Mouse (Mus musculus): Measurements from ENCODE around the gene Cacna1c. TPM values are rescaled to one million over a fixed set of nuclear protein-coding genes. Genes with fewer than 3 reads are reported as not detected.
A peak's percentile ranks its signal among the peaks of the same experiment; 100 is the strongest.

The Cacna1c gene
- polyA plus RNA-seq (2021), result 2.1 TPM

DNA sequence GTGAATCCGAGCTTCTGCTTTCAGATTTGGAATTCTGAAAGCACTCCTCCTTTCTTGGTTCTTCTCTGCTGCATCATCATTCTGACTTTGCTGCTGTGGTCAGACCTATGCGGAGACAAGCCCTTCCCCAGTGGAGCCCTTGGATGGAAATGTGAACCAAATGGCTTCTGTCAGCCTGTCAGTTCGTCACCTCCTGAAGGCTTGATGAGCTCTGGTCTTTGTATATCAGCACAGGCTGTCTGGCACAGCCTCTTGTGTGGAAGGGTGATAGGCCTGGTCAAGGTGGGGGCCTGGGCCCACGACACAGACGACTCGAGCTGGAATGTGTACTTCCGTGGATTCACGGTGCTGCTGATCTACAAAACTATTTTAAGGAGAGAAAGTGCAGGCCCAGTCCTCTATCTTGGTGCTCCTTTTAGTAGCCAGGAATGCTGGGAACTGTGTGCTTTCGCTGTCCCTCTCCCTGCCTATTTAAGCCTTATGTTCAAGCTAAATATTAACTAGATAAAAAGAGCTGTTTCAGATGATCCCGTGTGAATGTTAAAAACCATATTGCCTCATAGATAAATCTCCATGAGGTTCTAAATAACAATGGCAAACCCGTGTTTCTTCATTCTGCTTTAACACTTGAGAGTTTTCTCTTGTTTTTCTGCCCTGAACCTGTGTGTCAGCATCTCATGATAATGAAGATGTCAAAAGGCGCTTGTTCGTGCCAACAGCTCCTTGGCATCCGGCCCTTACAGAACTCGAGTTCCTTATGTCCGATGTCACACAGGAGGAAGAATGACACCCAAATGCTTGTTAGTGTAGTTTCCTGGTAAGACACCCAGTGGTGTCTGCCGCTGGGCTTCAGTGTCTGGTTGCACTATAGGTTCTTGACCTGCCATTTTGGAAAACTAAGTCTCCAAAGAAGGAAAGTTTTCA is at the start of gene Cacna1c:
Gene Cacna1c, minus strand, starts transcription at position 37 of the 924 bp plus-strand sequence.
- TF ChIP-seq CTCF (IDR thresholded peaks at IDR 0.05), result no peak
- no peak for ATAC-seq

DNA sequence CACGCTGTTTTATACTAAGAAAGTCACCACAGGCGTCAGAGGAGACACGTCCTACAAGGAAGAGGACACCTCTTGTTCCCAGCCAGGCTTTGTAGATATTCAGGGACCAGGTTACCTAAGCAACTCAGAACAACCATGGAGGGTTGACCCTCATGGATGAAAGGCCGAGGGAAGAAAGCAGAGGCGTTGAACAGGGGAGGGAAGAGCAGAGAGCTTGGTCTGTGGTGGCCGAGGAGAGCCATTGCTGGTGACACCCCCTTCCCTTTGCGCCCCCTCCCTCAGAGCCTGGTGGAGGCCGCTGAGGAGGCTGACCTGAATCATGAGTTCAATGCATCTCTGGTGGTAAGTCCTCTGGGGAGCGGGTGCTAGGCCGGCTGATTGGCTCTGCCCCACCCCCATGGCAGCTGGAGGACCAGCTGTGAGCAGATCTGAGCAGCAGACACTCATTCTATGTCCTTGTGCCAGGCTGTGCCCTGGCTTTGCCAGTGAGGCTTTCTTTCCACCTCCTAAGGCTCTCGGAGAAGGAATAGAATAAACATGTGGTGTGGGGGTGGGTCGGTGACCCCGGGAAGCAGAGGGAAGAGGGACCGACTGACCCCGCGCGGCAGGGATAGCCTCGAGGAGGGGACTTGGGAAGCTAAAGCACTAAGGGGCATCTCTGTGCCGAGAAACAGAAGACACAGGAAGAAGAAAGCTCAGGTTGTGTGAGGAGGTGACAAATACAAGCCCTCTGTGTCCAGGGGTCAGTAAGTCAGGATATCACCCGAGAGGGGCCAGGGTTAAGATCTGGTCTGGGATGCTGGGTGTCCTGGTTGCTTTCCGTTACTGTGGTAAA is 44.9 kb upstream of the Cacna1c start:
- in situ Hi-C loops (cut with MboI; ENCODE audit: low pct_unique_long_range_greater_than_20kb), result no loop called here

More for the DNA sequence above, at the start of gene Cacna1c:
- CTCF ChIA-PET, result no interaction called here
- POLR2A ChIA-PET, result interaction anchor here (1.2 kb wide), 1 partner anchor 9 kb away, joined by 4 read pairs; no protein-coding TSS in a partner anchor
- no peak for DNase-seq (ENCODE audit: low read depth, low spot score)
- in situ Hi-C loops (cut with MboI; ENCODE audit: low pct_unique_long_range_greater_than_20kb), result no loop called here
- no peaks in the 10 kb centered on the region for H3K27me3 ChIP-seq

DNA sequence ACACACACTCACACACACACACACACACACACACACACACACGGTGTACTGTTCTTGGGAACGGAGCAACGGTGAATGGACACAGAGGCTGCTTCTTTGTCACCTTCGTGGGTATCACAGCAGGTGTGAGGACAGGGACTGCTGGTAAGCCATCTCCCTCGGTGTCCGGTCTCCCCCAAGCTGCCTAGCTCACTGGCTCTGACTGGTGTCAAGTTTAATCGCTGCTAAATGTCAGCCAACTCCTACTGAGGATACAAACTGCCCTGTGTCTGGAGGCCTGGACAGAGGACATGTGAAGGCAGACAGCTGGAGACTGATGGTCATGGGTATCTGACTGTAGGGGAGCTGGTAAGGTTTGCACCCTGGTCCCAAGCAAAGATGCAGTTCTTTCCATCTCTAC is 44.0 kb upstream of the Cacna1c start:
- in situ Hi-C loops (cut with MboI; ENCODE audit: low pct_unique_long_range_greater_than_20kb), result no loop called here
- ChIA-PET POLR2A (no interaction called here), CTCF (no interaction called here)
- ATAC-seq (no peak), DNase-seq (ENCODE audit: low read depth, low spot score) (no peak)
- no peaks in the 10 kb centered on the region for H3K27me3 ChIP-seq
- no peak for TF ChIP-seq CTCF (IDR thresholded peaks at IDR 0.05)

More for the DNA sequence above, 44.9 kb upstream of the Cacna1c start:
- POLR2A ChIA-PET, result no interaction called here
- CTCF ChIA-PET, result no interaction called here
- H3K27me3 ChIP-seq, result no peaks in the 10 kb centered on the region
- ATAC-seq (no peak), DNase-seq (ENCODE audit: low read depth, low spot score) (no peak)
- TF ChIP-seq CTCF (IDR thresholded peaks at IDR 0.05), result no peak

DNA sequence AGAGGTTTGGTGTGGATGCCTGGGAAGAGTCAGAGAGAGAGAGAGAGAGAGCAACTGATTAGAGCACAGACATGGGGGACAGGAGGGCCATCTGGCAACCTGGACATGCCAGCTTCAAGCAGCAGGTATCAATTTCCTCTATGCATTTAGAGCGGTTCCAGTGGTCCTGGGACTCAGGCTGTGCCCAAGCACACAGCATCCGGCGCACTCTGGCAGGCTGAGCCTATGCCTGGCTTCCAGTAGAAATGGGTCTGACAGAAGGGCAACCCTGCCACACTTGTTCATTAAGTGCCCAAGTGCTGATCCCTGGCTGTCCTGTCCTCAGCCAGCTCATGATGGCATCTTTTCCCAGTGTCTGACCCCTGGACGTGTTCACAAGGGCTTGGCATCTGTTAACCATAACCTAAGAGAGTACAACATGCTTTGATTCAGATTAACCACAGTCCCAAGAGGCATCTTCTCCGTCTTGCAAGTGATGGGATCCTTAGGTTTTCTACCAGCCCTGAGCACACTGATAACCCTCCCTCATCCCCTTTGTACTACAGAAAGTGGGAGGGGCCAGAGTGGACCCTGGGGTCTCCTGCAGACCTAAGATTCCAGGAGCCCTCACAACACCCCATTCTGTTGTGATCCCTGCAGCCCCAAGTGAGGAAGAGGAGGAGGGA is 43.3 kb upstream of the Cacna1c start:
- no peak for ATAC-seq
- no peaks in the 10 kb centered on the region for H3K27me3 ChIP-seq
- in situ Hi-C loops (cut with MboI; ENCODE audit: low pct_unique_long_range_greater_than_20kb), result no loop called here
- ChIA-PET POLR2A (no interaction called here), CTCF (no interaction called here)
- DNase-seq (ENCODE audit: low read depth, low spot score), result no peak
- no peak for TF ChIP-seq CTCF (IDR thresholded peaks at IDR 0.05)

DNA sequence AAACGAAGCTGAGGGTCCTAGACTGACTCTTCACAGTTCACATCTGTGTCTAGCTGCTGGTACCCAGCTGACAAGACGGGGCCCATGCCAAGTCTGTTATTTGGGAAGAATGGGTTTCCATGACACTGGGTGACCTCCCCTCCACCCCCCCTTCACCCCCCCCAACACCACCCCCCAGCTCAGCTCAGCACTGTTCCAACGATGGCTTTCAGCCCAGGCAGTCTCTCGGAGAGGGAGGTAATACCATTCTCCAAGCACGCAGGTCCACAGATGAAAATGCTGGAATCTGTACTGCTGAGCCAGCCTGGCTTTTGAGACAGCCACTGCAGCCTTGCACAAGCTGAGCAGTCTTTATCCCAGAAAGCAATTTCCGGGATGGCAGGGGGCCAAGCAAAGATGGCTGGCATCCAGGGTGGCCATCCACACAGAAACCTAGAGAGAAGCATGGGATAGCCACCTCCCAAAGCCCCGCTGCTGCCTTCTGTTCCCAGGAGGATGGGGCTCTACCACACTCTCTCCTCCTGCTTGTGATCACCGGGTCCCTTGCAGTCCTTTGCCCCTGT is 41.3 kb upstream of the Cacna1c start:
- no peaks in the 10 kb centered on the region for H3K27me3 ChIP-seq

DNA sequence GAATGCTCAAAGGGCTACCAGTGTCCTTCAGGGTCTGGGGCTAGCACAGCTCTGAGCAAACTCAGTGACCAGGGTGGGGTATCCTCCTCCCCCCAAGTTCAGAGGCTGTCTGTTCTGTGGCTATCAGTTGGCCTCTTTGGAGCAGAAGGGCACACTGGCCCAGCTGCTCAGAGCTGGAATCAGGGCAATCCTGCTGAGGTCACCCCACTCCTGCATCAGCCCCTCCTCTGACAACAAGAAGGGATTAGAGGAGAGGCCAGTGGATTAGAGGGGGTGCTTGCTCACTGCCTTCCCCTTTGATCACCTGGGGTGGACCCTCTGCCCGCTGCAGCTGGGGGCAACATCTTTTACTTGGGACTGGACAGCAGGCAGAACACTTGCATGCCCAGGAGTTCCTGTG is 40.0 kb upstream of the Cacna1c start, which contains the start of gene Cacna2d4:
Gene Cacna2d4, plus strand, starts transcription at position 286 of the 400 bp plus-strand sequence.
- ChIA-PET CTCF (no interaction called here), POLR2A (no interaction called here)
- no peak for DNase-seq (ENCODE audit: low read depth, low spot score)
- no peak for ATAC-seq
- in situ Hi-C loops (cut with MboI; ENCODE audit: low pct_unique_long_range_greater_than_20kb), result no loop called here
- no peak for TF ChIP-seq CTCF (IDR thresholded peaks at IDR 0.05)
- H3K27me3 ChIP-seq, result no peaks in the 10 kb centered on the region

More for the DNA sequence above, 41.3 kb upstream of the Cacna1c start:
- DNase-seq (ENCODE audit: low read depth, low spot score), result no peak
- ChIA-PET POLR2A (no interaction called here), CTCF (no interaction called here)
- in situ Hi-C loops (cut with MboI; ENCODE audit: low pct_unique_long_range_greater_than_20kb), result no loop called here
- TF ChIP-seq CTCF (IDR thresholded peaks at IDR 0.05), result no peak
- peak; percentile 31 for ATAC-seq

DNA sequence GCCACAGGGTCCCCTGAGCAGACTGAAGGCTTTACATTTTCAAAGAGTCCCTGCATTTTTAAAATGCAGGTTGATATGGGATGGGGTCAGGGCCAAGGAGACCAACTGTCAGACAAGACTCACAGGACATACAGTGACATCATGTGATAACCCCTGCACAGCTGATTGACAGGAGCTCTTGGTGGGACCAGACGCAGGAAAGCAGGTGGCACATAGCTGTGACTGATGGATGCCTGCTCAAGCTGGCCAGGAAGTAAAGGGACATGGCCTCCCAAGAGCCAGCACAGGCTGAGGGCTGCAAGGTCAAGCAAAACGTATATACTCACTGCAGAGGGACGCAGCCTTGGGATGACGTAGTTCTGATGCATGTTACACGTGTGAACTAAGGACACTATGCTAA is 39.2 kb upstream of the Cacna1c start:
- no peak for TF ChIP-seq CTCF (IDR thresholded peaks at IDR 0.05)
- CTCF ChIA-PET, result no interaction called here
- DNase-seq (ENCODE audit: low read depth, low spot score) (no peak), ATAC-seq (no peak)
- in situ Hi-C loops (cut with MboI; ENCODE audit: low pct_unique_long_range_greater_than_20kb), result no loop called here
- no peaks in the 10 kb centered on the region for H3K27me3 ChIP-seq
- POLR2A ChIA-PET, result no interaction called here

DNA sequence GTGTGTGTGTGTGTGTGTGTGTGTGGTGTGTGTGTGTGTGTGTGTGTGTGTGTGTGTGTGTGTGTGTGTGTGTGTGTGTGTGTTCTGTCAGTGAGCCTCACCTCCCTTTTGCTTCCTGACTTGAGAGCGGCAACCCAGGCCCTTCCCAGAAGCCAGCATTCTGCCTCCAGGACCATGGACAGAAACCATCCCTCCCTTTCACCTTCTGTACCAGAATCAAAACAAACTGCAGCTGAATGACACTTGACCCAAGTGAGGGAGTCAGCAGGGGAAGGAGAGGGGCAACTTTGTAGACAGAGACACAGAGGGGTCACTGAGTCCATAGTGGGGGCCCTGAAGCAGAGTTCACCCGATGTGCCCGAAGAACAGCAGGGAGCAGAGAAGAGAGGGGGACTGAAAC is 36.8 kb upstream of the Cacna1c start:
- ChIA-PET POLR2A (no interaction called here), CTCF (no interaction called here)
- no peaks in the 10 kb centered on the region for H3K27me3 ChIP-seq
- ATAC-seq (no peak), DNase-seq (ENCODE audit: low read depth, low spot score) (no peak)
- TF ChIP-seq CTCF (IDR thresholded peaks at IDR 0.05), result no peak
- in situ Hi-C loops (cut with MboI; ENCODE audit: low pct_unique_long_range_greater_than_20kb), result no loop called here

DNA sequence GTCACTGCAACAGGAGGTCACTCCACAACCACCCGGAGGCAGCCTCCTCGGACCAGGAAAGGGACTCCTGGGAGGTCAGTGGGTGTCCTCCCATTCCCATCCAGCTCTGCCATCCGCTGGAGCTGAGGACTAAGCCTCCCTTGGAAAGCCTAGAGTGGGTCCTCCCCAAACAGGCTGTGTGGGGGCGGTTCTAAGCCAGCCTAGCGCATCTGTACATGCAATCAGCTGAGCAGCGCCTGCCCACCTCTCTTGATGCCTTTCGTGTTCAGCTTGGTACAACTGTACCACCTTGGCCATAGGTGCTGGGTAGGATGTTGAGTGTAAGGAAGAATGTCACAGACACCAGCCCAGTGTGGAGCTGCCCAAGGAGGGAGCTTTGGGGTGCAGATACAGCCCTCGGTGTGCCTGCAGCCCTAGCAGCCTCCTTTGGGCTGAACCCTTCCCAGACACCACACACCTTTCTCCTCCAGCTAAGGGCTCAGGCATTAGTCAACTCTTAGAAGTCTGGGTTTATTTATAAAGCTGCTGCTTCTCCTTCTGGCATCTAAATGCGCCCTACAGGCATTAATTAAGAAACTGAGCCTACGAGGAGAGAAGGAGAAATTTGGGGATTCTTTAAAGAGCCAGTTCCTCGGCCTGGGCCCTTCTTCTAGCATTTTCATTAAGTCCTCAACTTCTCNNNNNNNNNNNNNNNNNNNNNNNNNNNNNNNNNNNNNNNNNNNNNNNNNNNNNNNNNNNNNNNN is 32.8 kb upstream of the Cacna1c start:
- in situ Hi-C loops (cut with MboI; ENCODE audit: low pct_unique_long_range_greater_than_20kb), result no loop called here
- no peaks in the 10 kb centered on the region for H3K27me3 ChIP-seq
- no peak for TF ChIP-seq CTCF (IDR thresholded peaks at IDR 0.05)
- POLR2A ChIA-PET, result no interaction called here
- DNase-seq (ENCODE audit: low read depth, low spot score) (no peak), ATAC-seq (no peak)
- CTCF ChIA-PET, result interaction anchor here (1.4 kb wide), 1 partner anchor 119 kb away, joined by 3 read pairs; no protein-coding TSS in a partner anchor

DNA sequence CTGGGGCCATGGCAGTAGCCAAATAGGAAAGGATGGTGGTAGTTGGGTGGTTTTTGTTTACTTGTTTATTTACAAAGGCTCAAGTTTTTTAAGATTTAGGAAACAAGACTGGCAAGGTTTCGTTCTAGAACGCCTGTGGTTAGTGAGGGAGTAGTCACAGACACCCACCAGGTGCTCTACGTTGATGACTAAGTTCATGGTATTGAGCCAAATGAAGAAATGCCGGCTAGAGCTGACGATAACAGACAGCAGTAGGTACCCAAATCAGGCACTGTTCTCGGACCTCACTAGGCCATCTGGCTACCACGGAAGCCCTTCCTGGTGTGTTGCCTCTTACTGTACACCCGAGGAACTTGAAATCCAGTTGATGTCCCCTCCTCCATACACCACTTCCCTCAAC is 30.8 kb upstream of the Cacna1c start:
- ChIA-PET POLR2A (no interaction called here), CTCF (no interaction called here)
- TF ChIP-seq CTCF (IDR thresholded peaks at IDR 0.05), result no peak
- DNase-seq (ENCODE audit: low read depth, low spot score) (no peak), ATAC-seq (no peak)
- in situ Hi-C loops (cut with MboI; ENCODE audit: low pct_unique_long_range_greater_than_20kb), result no loop called here
- H3K27me3 ChIP-seq, result no peaks in the 10 kb centered on the region

Measured in Patski (cell line).